Mouse (Mus musculus) cerebellum, postnatal 14 days (tissue): ENCODE data around the gene Cptp.

Source experiments
- DNase-seq, 2 experiments: peaks; one replicate each; pipeline ENCODE4 v3.0.0; 2021; ENCODE audit warnings: mixed read lengths in 2 of 2

Gene Cptp

GRCm38 (mm10) chr4:155886330-155886729 lies 17.1 kb upstream of the Cptp start:
- no peak for DNase-seq

GRCm38 (mm10) chr4:155883587-155883986 lies 14.3 kb upstream of the Cptp start:
- no peak for DNase-seq

DNA sequence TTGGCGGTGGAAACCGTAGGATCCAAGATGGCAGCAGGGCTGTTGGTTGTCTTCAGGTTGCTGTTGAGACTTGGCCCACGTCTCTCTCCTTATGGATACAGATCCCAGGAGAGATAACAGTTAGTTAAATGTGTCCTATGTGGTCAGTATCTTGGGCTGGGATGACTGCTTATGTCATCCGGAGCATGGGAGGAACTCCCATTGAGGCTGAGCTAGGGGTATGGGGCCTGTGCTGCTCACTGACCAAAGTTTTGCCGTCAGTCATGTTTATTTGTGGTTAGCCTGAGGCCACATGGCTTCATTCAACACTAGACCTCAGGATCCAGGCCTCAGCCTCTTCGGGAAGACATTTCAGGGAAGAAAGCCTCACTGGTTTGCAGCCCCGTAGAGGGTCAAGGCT lies 2.2 kb upstream of the Cptp start:
- no peak for DNase-seq

GRCm38 (mm10) chr4:155868614-155869298 lies 484 bp downstream of the Cptp start:
- DNase-seq = no peak

DNA sequence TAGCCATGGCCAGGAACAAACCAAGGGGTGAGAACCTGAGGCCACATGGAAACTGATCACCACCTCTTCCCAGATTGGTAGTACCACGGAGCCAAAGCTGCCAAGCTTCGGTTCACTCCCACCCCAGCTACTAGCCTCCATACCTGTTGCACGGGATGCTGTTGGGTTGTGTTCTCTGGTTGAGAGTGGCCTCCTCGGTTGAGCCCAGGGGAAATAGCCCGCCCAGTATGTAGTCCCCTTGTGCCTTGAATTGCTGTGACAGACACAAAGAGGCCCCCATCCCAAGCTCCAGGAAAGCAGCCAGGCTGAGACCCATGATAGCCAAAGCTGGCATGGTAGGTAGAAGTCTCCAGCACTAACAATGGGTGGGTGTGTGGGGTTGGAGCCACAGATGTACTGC lies 6.2 kb downstream of the Cptp start, which contains the start of gene Tas1r3:
TSS of gene Tas1r3 (minus strand) at position 362 of the 400 bp plus-strand sequence.
- peak; percentile 17 to 30 for DNase-seq

GRCm38 (mm10) chr4:155861787-155862186 lies 7.5 kb downstream of the Cptp start:
- DNase-seq = peak in 1 of 2 experiments; percentile 10

DNA sequence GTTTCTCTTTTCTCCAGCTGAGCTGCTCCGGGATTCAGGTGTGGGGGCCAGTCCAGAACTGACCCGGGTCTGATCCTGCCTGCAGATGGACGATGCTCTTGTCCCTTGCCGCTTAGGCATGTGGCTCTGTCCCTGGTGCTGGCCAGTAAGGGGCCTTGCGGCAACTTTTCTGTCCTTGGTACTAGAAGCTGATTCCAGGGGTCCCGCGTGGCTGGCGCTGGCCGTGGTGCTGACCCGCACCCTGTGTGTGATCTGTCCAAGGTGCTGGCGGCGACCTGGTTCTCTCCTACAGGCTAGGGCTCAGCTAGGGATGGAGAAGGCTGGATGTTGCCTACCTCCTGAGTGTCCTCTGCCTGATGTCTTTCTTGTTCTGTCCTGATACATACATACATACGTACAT lies 9.9 kb downstream of the Cptp start:
- peak; percentile 8 to 28 for DNase-seq

- DNase-seq = no peak
Observed at GRCm38 (mm10) chr4:155856881-155857280, 12.4 kb downstream of the Cptp start.

DNA sequence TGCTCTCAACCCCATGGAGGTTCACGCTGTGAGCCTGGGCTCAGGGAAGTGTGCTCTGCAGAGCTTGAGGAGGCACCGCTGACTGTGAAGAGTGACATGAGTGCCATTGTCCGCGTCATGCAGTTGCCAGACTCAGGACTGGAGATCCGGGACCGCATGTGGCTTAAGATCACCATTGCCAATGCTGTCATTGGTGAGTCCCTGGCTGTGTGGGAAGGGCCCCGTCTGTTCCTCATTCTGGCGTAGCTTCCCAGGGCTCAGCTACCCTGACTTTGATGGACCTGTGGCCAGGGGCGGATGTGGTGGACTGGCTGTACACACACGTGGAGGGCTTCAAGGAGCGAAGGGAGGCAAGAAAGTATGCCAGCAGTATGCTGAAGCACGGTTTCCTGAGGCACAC lies 13.2 kb downstream of the Cptp start:
- no peak for DNase-seq

DNA sequence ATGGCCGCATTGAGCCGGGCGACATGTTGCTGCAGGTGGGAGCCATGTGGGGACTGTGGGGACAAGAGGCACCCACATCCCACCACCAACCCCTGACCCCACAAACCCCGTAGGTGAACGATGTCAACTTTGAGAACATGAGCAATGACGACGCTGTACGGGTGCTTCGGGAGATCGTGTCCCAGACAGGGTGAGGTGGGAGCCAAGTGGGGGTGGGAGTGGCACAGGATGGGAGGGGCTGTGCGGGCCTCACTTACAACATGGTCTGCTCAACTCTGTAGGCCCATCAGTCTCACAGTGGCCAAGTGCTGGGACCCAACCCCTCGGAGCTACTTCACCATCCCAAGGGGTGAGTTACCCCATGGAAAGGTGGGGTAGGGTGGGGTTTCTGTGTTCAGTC lies 14.2 kb downstream of the Cptp start:
- DNase-seq = no peak

DNA sequence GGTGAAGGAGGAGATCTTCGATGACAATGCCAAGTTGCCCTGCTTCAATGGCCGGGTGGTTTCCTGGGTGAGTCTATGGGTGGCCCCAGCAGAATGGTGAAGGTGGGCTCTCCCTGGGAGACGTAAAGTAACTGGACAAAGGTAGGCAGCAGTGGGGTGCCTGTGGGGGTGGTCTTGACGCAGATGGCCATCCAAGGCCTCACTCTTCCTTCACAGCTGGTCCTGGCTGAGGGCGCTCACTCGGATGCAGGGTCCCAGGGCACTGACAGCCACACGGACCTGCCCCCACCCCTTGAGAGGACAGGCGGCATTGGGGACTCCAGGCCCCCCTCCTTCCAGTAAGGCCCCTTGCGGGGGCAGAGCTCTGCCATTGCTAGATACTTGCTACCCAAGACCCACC lies 15.8 kb downstream of the Cptp start:
- DNase-seq = no peak

- peak; percentile 77 to 79 for DNase-seq
Observed at GRCm38 (mm10) chr4:155851951-155852411, 17.3 kb downstream of the Cptp start.

- no peak for DNase-seq
Observed at GRCm38 (mm10) chr4:155851368-155851767, 17.9 kb downstream of the Cptp start.

DNA sequence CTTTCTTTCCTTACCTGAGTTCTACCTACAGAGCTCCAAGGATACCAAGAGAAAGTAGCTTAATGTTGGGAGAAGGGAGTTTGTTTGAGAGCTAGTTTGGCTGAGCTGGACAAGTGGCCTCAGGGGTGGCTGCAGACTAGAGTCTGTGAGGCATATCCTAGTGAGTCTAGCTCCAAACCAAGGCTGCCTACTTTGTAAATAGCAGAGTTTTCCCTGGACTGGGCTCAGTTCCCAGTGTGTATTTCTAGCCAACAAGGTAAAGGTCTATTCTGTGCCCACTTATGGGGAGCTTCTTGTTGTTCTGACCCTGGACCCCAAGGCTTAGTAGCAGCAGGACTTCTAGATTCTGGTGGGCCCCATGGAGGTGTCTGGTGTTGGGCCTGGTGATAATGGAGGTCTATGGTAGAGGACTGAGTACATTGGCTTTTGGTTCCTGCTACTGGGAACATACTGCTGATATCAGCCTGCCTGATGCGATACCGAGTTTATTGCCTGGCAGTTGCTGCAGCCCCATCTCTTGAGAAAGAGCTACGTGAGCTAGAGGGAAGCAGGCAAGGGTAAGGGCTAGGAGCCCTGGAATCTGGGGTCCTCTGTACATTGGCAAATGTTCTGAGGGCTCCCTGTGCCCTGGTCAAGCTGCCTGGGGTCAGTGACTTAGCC lies 19.3 kb downstream of the Cptp start:
- DNase-seq = no peak

DNA sequence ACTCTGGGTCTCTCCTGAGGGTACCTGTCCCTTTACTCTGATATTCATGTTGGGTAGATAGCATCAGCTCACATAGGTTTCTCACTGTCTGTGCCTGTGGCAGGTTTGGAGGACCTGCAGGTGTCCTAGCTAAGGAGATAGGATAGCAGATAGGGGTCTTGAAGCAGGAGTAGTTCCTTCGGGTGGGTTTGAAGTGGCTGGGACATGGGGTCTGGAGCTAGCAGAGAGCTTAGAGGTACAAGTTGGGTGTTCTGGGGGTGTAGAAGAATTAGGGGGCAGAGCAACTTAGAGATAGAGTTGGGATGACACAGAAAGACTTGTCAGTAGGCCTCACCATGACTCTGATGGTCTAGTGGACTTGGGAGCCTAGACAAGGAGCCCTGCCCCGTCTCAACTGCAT lies 19.8 kb downstream of the Cptp start:
- no peak for DNase-seq

- DNase-seq = no peak
Observed at GRCm38 (mm10) chr4:155848434-155849095, 20.7 kb downstream of the Cptp start.

DNA sequence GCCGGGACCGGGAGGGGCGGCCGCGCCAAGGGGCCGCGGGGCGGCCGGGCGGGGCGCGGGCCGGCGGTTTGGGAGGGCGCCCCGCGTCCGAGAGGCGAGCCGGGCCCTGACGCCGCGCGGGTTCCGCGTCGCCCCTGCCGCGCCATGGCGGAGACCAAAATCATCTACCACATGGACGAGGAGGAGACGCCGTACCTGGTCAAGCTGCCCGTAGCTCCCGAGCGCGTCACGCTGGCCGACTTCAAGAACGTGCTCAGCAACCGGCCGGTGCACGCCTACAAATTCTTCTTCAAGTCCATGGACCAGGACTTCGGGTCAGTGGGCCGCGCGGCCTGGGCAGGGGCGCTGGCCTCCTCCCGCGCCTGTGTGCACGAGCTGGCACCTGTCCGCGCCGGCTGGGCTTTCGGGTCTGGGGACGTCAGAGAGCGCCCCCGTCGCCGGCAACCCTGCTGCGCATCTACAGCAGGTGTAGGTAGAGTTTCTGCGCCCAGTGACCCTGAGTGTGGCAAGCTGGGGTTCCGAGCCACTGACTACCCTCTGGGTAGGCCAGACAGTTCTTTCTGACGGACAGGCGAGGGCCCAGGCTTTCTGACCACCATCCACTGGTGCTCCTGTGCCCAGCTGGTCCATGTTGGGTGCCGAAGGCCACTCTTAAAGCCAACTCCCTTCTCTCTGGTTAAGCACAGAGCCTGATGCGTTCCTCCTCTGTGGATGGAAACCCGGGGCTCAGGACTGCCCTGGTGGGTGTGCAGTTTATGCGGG lies 21.5 kb downstream of the Cptp start:
- peak; percentile 66 to 71 for DNase-seq

- peak; percentile 98 to 99 for DNase-seq
Observed at GRCm38 (mm10) chr4:155846871-155847578, 22.2 kb downstream of the Cptp start, which contains the start of gene Dvl1. Gene Dvl1 (plus strand): TSS chr4:155847402.

DNA sequence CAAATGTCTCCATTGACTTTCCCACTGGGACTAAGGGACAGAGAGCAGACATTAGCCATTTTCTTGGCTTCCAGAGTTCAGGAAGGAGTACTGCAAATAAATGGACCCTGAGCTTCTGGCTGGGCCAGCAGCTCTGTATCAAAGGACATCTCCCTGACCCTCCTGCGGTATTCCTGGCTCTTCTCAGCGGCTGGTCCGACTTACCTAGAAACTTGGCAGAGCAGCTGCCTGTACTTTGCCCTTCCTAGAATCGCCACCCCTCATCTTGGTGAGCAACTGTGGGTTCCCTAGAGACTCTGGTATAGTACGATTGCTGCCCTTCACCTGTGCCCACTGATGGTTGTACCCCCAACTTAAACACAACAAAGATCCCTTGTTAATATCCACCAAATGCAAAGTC lies 26.0 kb downstream of the Cptp start:
- DNase-seq = no peak

- DNase-seq = peak; percentile 50 to 66
Observed at GRCm38 (mm10) chr4:155841651-155842270, 27.5 kb downstream of the Cptp start.

DNA sequence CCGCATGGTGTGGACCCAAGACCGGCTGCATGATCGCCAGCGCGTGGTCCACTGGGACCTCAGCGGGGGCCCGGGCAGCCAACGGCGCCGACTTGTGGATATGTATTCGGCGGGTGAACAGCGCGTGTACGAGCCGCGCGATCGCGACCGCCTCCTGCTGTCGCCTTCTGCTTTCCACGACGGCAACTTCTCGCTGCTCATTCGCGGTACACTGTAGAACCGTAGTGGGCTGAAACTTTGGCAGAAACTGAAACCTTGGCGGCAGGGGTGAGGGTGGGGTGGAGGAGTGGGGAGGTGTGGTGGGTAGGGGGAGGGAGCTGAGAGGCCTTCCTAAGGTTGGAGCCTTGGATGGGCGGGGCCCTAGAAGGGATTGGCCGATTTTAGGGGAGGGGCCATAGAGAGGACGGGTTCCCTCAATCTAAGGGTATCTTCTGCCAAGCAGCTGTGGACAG lies 28.2 kb downstream of the Cptp start:
- DNase-seq = peak in 1 of 2 experiments; percentile 53
